Mouse (Mus musculus) granulocyte monocyte progenitor cell, adult 5-6 weeks (primary cell): ENCODE measurements around the gene Olfr1358. TPM values are rescaled to one million over a fixed set of nuclear protein-coding genes. Genes with fewer than 3 reads are reported as not detected.

Experiments
- ATAC-seq: replicated peaks from 2 replicates; pipeline ENCODE4 v1.8.0; 2016; ENCODE audit warnings: mild to moderate bottlenecking, moderate TSS enrichment, inconsistent platforms; ENCODE audit not compliant: poor library complexity, severe bottlenecking
- total RNA-seq, 2 experiments: library from RNA; stranded (forward) in 1 of 2; stranded (reverse) in 1 of 2; fragments of 200-712, 200-1000 nt in 1 of 2; fragments of >200 nt in 1 of 2; fragmentation: Nextera tagmentation in 1 of 2; gene quantifications; 2 replicates each; pipeline ENCODE4 v1.2.3; 2014 to 2017

Olfr1358 gene
- total RNA-seq, 2 experiments from 2014 or later: not detected

GRCm38 (mm10) chr10:78569191-78569590, 52.0 kb downstream of the Olfr1358 start:
- ATAC-seq: no peak

GRCm38 (mm10) chr10:78569686-78570085, 52.5 kb downstream of the Olfr1358 start:
- no peak for ATAC-seq

Other genes with a start within 250 kb of the Olfr1358 start
- 0.19 and 0.39 TPM in 2 replicates for gene Agpat3, start 164.9 kb upstream of the Olfr1358 start, total RNA-seq (2014; fragmentation: Nextera tagmentation)
- 0.52 and 0.88 TPM in 2 replicates for gene Agpat3, start 164.9 kb upstream of the Olfr1358 start, total RNA-seq (2017)
- 130 and 159 TPM in 2 replicates for gene Rrp1, start 104.4 kb upstream of the Olfr1358 start, total RNA-seq (2014; fragmentation: Nextera tagmentation)
- gene Rrp1, start 104.4 kb upstream of the Olfr1358 start, total RNA-seq (2017): 404 and 430 TPM in 2 replicates
- gene Cstb, start 91.8 kb upstream of the Olfr1358 start, total RNA-seq (2014; fragmentation: Nextera tagmentation): 72.8 and 118 TPM in 2 replicates
- 37.3 and 43.4 TPM in 2 replicates for gene Cstb, start 91.8 kb upstream of the Olfr1358 start, total RNA-seq (2017)
- gene Pdxk, start 52.5 kb upstream of the Olfr1358 start, total RNA-seq (2014; fragmentation: Nextera tagmentation): 37.2 and 42.3 TPM in 2 replicates
- 15.2 and 23.4 TPM in 2 replicates for gene Pdxk, start 52.5 kb upstream of the Olfr1358 start, total RNA-seq (2017)
- 32.0 and 52.0 TPM in 2 replicates for gene Ilvbl, start 56.9 kb downstream of the Olfr1358 start, total RNA-seq (2014; fragmentation: Nextera tagmentation)
- gene Ilvbl, start 56.9 kb downstream of the Olfr1358 start, total RNA-seq (2017): 15.7 and 19.9 TPM in 2 replicates
- gene Syde1, start 74.5 kb downstream of the Olfr1358 start, total RNA-seq (2014; fragmentation: Nextera tagmentation): 0.21 and 2.4 TPM in 2 replicates
- 0.43 and 0.67 TPM in 2 replicates for gene Syde1, start 74.5 kb downstream of the Olfr1358 start, total RNA-seq (2017)
- not detected in 2 replicates for gene Olfr1357, start 100.6 kb downstream of the Olfr1358 start, total RNA-seq (2014; fragmentation: Nextera tagmentation)
- gene Olfr1357, start 100.6 kb downstream of the Olfr1358 start, total RNA-seq (2017): not detected in 2 replicates
- gene Casp14, start 200.9 kb downstream of the Olfr1358 start, total RNA-seq (2014; fragmentation: Nextera tagmentation): not detected in 2 replicates
- not detected in 2 replicates for gene Casp14, start 200.9 kb downstream of the Olfr1358 start, total RNA-seq (2017)
- not detected in 2 replicates for gene Ccdc105, start 235.6 kb downstream of the Olfr1358 start, total RNA-seq (2014; fragmentation: Nextera tagmentation)
- gene Ccdc105, start 235.6 kb downstream of the Olfr1358 start, total RNA-seq (2017): not detected in 2 replicates